Mouse (Mus musculus) embryo, embryonic 11.5 days (tissue): Measurements from ENCODE around the gene Obp2a.
"Not testable (repeated sequence)": the region's sequence is repeated elsewhere in the genome, so short reads cannot be mapped to it uniquely, and the experiment has no call there.

Source experiments
- DNase-seq: peaks from one replicate; pipeline ENCODE4 v3.0.0-alpha.2; 2012; ENCODE audit warnings: low read depth, low spot score

Obp2a gene

GRCm38 (mm10) chr2:25709056-25709455 is 9.2 kb downstream of the Obp2a start:
- DNase-seq, result not testable (repeated sequence)

DNA sequence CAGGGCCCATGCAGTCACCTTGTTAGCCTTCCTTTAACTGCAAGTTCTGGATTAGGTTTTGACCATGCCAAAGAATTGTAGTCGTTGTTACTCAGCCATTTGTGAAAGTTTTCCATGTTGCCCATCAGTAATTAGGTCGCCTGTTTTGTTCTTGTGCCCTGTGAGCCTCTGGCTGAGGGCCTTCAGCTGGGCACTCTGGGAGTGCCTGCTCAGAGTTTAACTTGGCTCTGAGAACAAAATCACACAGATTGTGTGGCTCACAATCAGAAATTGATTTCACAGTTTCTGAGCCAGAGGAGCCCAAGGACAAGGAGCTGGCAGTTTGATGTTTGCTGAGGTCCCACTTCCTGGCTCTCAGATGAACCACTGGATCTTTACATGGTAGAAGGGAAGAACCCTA is 9.9 kb downstream of the Obp2a start:
- not testable (repeated sequence) for DNase-seq

GRCm38 (mm10) chr2:25711641-25712040 is 11.8 kb downstream of the Obp2a start:
- DNase-seq, result not testable (repeated sequence)

GRCm38 (mm10) chr2:25717222-25717621 is 17.4 kb downstream of the Obp2a start:
- no peak for DNase-seq

- DNase-seq, result no peak
Observed at GRCm38 (mm10) chr2:25733199-25733930, 33.5 kb downstream of the Obp2a start.

DNA sequence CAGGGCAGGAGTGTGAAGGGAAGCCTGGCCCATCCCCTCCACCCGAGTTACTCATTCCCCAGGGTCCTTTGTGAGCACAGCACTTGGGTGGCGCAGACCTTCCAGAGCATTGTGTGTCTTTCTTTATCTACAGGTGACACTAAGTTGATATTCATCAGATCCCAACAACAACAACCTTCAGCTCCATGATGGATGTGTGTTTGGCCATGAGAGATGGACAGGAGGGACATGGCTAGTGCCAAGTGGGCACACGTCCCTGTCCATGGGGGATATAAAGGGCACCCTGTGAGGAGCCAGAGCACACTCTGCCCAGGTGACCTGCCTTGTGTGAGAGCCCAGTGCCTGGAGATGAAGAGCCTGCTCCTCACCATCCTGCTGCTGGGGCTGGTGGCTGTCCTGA is 36.9 kb downstream of the Obp2a start, which contains the start of gene Obp2b:
Obp2b (plus strand) TSS at position 301 of the 400 bp plus-strand sequence.
- DNase-seq, result not testable (repeated sequence)

DNA sequence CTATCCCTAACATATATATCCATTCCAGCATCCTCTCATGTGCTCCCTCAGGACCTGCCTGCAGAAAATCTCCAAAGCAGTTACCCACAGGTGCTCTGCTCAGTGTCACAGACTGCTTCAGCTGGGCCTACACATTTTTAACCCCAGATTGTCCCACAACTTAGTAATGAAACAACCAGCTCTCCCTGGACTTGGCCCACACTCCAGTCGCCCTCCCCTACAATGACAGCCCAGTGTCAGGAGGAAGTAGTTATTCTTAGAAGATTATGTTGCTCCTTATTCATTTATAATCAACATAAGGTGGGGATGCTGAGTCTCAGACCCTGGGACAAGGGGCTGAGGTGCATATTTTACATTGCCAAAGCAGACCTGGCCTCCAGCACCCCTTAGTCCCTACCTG is 41.8 kb downstream of the Obp2a start:
- DNase-seq, result no peak
